Mouse (Mus musculus): ENCODE measurements around the gene AC161166.1. TPM values are rescaled to one million over a fixed set of nuclear protein-coding genes. Genes with fewer than 3 reads are reported as not detected.
"Not testable (repeated sequence)": the region's sequence is repeated elsewhere in the genome, so short reads cannot be mapped to it uniquely, and the experiment has no call there.

AC161166.1 gene
- polyA plus RNA-seq, 1 experiment from 2014 or later = 0.32 TPM

- Histone ChIP-seq H3K27ac (replicated peaks; ENCODE audit: low read depth, low read length) (no peak overlapping the region), H3K4me2 (ENCODE audit: low read depth, low read length) (no peak overlapping the region), H3K4me3 (ENCODE audit: low read depth, low read length) (no peak overlapping the region), H3K36me3 (replicated peaks; ENCODE audit: control insufficient read depth, insufficient read depth, low read depth, low read length) (no peaks in the 10 kb centered on the region), H3K4me1 (ENCODE audit: control insufficient read depth, insufficient read depth, low read length) (no peaks in the 10 kb centered on the region), H3K9ac (replicated peaks; ENCODE audit: low read length) (no peak overlapping the region), H3K9me3 (replicated peaks; ENCODE audit: control insufficient read depth, low read length) (no peaks in the 10 kb centered on the region), H3K27me3 (ENCODE audit: control insufficient read depth, insufficient read depth, low read length) (no peaks in the 10 kb centered on the region)
- ATAC-seq (replicated peaks; ENCODE audit: insufficient number of reproducible peaks, low FRiP score, low TSS enrichment, low read depth) (no peak), DNase-seq (ENCODE audit: low spot score) (no peak)
- WGBS = 92% methylated on average over 6 of the region's 6 CpGs
Observed at GRCm38 (mm10) chr7:24523723-24524122, 11.5 kb upstream of the AC161166.1 start.

- Histone ChIP-seq H3K4me1 (ENCODE audit: control insufficient read depth, insufficient read depth, low read length) (no peaks in the 10 kb centered on the region), H3K36me3 (replicated peaks; ENCODE audit: control insufficient read depth, insufficient read depth, low read depth, low read length) (no peaks in the 10 kb centered on the region), H3K4me3 (ENCODE audit: low read depth, low read length) (no peak overlapping the region), H3K27ac (replicated peaks; ENCODE audit: low read depth, low read length) (no peak overlapping the region), H3K9me3 (replicated peaks; ENCODE audit: control insufficient read depth, low read length) (no peaks in the 10 kb centered on the region), H3K9ac (replicated peaks; ENCODE audit: low read length) (no peak overlapping the region), H3K27me3 (ENCODE audit: control insufficient read depth, insufficient read depth, low read length) (no peaks in the 10 kb centered on the region), H3K4me2 (ENCODE audit: low read depth, low read length) (no peak overlapping the region)
- 69% methylated on average over 5 of the region's 5 CpGs for WGBS
- ATAC-seq (replicated peaks; ENCODE audit: insufficient number of reproducible peaks, low FRiP score, low TSS enrichment, low read depth) (no peak), DNase-seq (ENCODE audit: low spot score) (no peak)
Observed at GRCm38 (mm10) chr7:24522805-24523204, 10.6 kb upstream of the AC161166.1 start.

- H3K9me3 ChIP-seq (replicated peaks; ENCODE audit: control insufficient read depth, low read length); ATAC-seq (replicated peaks; ENCODE audit: insufficient number of reproducible peaks, low FRiP score, low TSS enrichment, low read depth); H3K9ac ChIP-seq (replicated peaks; ENCODE audit: low read length); H3K27ac ChIP-seq (replicated peaks; ENCODE audit: low read depth, low read length); H3K36me3 ChIP-seq (replicated peaks; ENCODE audit: control insufficient read depth, insufficient read depth, low read depth, low read length); H3K27me3 ChIP-seq (ENCODE audit: control insufficient read depth, insufficient read depth, low read length); H3K4me3 ChIP-seq (ENCODE audit: low read depth, low read length); H3K4me1 ChIP-seq (ENCODE audit: control insufficient read depth, insufficient read depth, low read length); H3K4me2 ChIP-seq (ENCODE audit: low read depth, low read length); DNase-seq (ENCODE audit: low spot score): not testable (repeated sequence)
- WGBS = 91% methylated on average over 9 of the region's 10 CpGs
Observed at GRCm38 (mm10) chr7:24520054-24520453, 7.8 kb upstream of the AC161166.1 start.

GRCm38 (mm10) chr7:24519130-24519529 lies 6.9 kb upstream of the AC161166.1 start:
- Histone ChIP-seq H3K27ac (replicated peaks; ENCODE audit: low read depth, low read length) (no peak overlapping the region), H3K4me2 (ENCODE audit: low read depth, low read length) (no peak overlapping the region), H3K27me3 (ENCODE audit: control insufficient read depth, insufficient read depth, low read length) (no peaks in the 10 kb centered on the region), H3K4me3 (ENCODE audit: low read depth, low read length) (no peak overlapping the region), H3K36me3 (replicated peaks; ENCODE audit: control insufficient read depth, insufficient read depth, low read depth, low read length) (peaks cover 4% of the 10 kb centered on the region; the same call in 1 of the 2 replicates), H3K9ac (replicated peaks; ENCODE audit: low read length) (no peak overlapping the region), H3K9me3 (replicated peaks; ENCODE audit: control insufficient read depth, low read length) (no peaks in the 10 kb centered on the region), H3K4me1 (ENCODE audit: control insufficient read depth, insufficient read depth, low read length) (no peaks in the 10 kb centered on the region)
- DNase-seq (ENCODE audit: low spot score) (no peak), ATAC-seq (replicated peaks; ENCODE audit: insufficient number of reproducible peaks, low FRiP score, low TSS enrichment, low read depth) (no peak)
- WGBS = 50% methylated on average over 3 of the region's 3 CpGs

- H3K36me3 ChIP-seq (replicated peaks; ENCODE audit: control insufficient read depth, insufficient read depth, low read depth, low read length) = peaks cover 4% of the 10 kb centered on the region; the same call in 1 of the 2 replicates
- WGBS = 45% methylated on average over 6 of the region's 6 CpGs
- H3K9ac ChIP-seq (replicated peaks; ENCODE audit: low read length) = no peak overlapping the region
- no peak for ATAC-seq (replicated peaks; ENCODE audit: insufficient number of reproducible peaks, low FRiP score, low TSS enrichment, low read depth)
- no peak overlapping the region for H3K4me2 ChIP-seq (ENCODE audit: low read depth, low read length)
- no peaks in the 10 kb centered on the region for H3K4me1 ChIP-seq (ENCODE audit: control insufficient read depth, insufficient read depth, low read length)
- no peak overlapping the region for H3K27ac ChIP-seq (replicated peaks; ENCODE audit: low read depth, low read length)
- H3K4me3 ChIP-seq (ENCODE audit: low read depth, low read length) = no peak overlapping the region
- no peaks in the 10 kb centered on the region for H3K9me3 ChIP-seq (replicated peaks; ENCODE audit: control insufficient read depth, low read length)
- no peak for DNase-seq (ENCODE audit: low spot score)
- no peaks in the 10 kb centered on the region for H3K27me3 ChIP-seq (ENCODE audit: control insufficient read depth, insufficient read depth, low read length)
Observed at GRCm38 (mm10) chr7:24517654-24518053, 5.4 kb upstream of the AC161166.1 start.

GRCm38 (mm10) chr7:24517077-24517476 lies 4.8 kb upstream of the AC161166.1 start:
- no peak overlapping the region for H3K9ac ChIP-seq (replicated peaks; ENCODE audit: low read length)
- H3K4me3 ChIP-seq (ENCODE audit: low read depth, low read length) = no peak overlapping the region
- H3K4me2 ChIP-seq (ENCODE audit: low read depth, low read length) = no peak overlapping the region
- H3K9me3 ChIP-seq (replicated peaks; ENCODE audit: control insufficient read depth, low read length) = no peaks in the 10 kb centered on the region
- no peak overlapping the region for H3K27ac ChIP-seq (replicated peaks; ENCODE audit: low read depth, low read length)
- ATAC-seq (replicated peaks; ENCODE audit: insufficient number of reproducible peaks, low FRiP score, low TSS enrichment, low read depth) (no peak), DNase-seq (ENCODE audit: low spot score) (no peak)
- 39% methylated on average over 5 of the region's 5 CpGs for WGBS
- H3K36me3 ChIP-seq (replicated peaks; ENCODE audit: control insufficient read depth, insufficient read depth, low read depth, low read length) = peaks cover 4% of the 10 kb centered on the region
- no peaks in the 10 kb centered on the region for H3K27me3 ChIP-seq (ENCODE audit: control insufficient read depth, insufficient read depth, low read length)
- H3K4me1 ChIP-seq (ENCODE audit: control insufficient read depth, insufficient read depth, low read length) = no peaks in the 10 kb centered on the region

GRCm38 (mm10) chr7:24516319-24516718 lies 4.1 kb upstream of the AC161166.1 start:
- not testable (repeated sequence) for H3K4me1 ChIP-seq (ENCODE audit: control insufficient read depth, insufficient read depth, low read length); H3K9me3 ChIP-seq (replicated peaks; ENCODE audit: control insufficient read depth, low read length); DNase-seq (ENCODE audit: low spot score); H3K27ac ChIP-seq (replicated peaks; ENCODE audit: low read depth, low read length); H3K4me2 ChIP-seq (ENCODE audit: low read depth, low read length); H3K27me3 ChIP-seq (ENCODE audit: control insufficient read depth, insufficient read depth, low read length); H3K9ac ChIP-seq (replicated peaks; ENCODE audit: low read length); H3K4me3 ChIP-seq (ENCODE audit: low read depth, low read length); H3K36me3 ChIP-seq (replicated peaks; ENCODE audit: control insufficient read depth, insufficient read depth, low read depth, low read length); ATAC-seq (replicated peaks; ENCODE audit: insufficient number of reproducible peaks, low FRiP score, low TSS enrichment, low read depth)
- WGBS = 61% methylated on average over 8 of the region's 8 CpGs

GRCm38 (mm10) chr7:24507726-24508114 lies 4.5 kb downstream of the AC161166.1 start:
- ATAC-seq (replicated peaks; ENCODE audit: insufficient number of reproducible peaks, low FRiP score, low TSS enrichment, low read depth) (no peak), DNase-seq (ENCODE audit: low spot score) (peak; percentile 38)
- peak overlapping the region; percentile 97 for H3K27ac ChIP-seq (replicated peaks; ENCODE audit: low read depth, low read length)
- H3K27me3 ChIP-seq (ENCODE audit: control insufficient read depth, insufficient read depth, low read length) = no peaks in the 10 kb centered on the region
- peak overlapping the region; percentile 74 for H3K4me2 ChIP-seq (ENCODE audit: low read depth, low read length)
- no peaks in the 10 kb centered on the region; the same call in 1 of the 2 replicates for H3K4me1 ChIP-seq (ENCODE audit: control insufficient read depth, insufficient read depth, low read length)
- peak overlapping the region; percentile 68 for H3K4me3 ChIP-seq (ENCODE audit: low read depth, low read length)
- H3K9me3 ChIP-seq (replicated peaks; ENCODE audit: control insufficient read depth, low read length) = no peaks in the 10 kb centered on the region
- H3K36me3 ChIP-seq (replicated peaks; ENCODE audit: control insufficient read depth, insufficient read depth, low read depth, low read length) = no peaks in the 10 kb centered on the region; the same call in none of the 2 replicates
- 3% methylated on average over 20 of the region's 20 CpGs for WGBS
- peak overlapping the region; percentile 97 for H3K9ac ChIP-seq (replicated peaks; ENCODE audit: low read length)
